Mouse (Mus musculus) heart, postnatal 10 days (tissue): ENCODE data around the gene Slc29a1. TPM values are rescaled to one million over a fixed set of nuclear protein-coding genes. Genes with fewer than 3 reads are reported as not detected.

Source experiments
- DNase-seq, 2 experiments: peaks; one replicate each; pipeline ENCODE4 v3.0.0; 2021
- intact Hi-C: fragments of 180-260 bp; cut with DNase I; formaldehyde crosslinking; loops from one replicate; pipeline ENCODE4 v1.15.1; 2025
- total RNA-seq, 2 experiments: library from RNA; stranded (reverse); gene quantifications; 2 replicates each; pipeline ENCODE4 v1.2.3; 2021

The Slc29a1 gene
- total RNA-seq, 2 experiments from 2014 or later = 88.3 to 99.0 TPM

DNA sequence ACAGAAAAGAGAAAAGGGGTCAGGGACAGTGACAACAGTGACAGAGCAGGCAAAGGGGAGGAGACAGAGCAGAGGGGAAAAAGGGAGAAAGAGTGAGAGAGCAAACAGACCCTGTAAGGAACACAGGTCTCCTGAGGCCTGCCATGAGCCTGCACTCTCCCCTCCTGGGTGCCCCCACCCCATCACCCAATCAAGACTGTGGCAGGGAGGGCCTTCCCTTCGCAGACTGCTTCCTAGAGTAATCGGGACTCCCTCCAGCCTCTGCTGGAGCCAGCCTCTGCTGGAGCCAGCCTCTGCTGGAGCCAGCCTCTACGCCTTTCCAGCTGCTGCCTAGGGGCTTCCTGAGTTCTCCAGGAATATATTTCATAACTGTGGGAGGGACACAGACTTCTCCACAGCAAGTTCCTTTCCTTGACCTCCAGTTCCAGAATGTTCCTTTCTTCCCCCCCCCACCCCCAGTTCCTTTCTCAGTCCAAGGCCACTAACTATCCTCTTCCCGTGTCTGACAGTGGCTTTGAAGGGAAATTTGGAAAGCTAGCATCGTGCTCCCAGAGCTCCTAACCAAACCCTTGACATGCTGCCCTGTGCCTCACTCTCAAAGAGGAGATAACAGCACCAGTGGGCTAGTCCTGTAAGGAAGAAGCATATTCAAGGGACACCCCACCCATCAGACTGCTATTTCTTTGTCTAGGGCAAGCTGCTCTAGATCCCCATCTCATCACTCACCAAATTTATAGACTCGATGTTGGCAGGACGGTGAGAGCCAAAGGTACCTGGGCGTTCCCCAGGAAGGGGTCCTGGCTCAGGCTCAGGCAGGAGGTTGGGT is 6.6 kb downstream of the Slc29a1 start:
- intact Hi-C loops = no loop called here
- DNase-seq = peak; percentile 71 to 75

DNA sequence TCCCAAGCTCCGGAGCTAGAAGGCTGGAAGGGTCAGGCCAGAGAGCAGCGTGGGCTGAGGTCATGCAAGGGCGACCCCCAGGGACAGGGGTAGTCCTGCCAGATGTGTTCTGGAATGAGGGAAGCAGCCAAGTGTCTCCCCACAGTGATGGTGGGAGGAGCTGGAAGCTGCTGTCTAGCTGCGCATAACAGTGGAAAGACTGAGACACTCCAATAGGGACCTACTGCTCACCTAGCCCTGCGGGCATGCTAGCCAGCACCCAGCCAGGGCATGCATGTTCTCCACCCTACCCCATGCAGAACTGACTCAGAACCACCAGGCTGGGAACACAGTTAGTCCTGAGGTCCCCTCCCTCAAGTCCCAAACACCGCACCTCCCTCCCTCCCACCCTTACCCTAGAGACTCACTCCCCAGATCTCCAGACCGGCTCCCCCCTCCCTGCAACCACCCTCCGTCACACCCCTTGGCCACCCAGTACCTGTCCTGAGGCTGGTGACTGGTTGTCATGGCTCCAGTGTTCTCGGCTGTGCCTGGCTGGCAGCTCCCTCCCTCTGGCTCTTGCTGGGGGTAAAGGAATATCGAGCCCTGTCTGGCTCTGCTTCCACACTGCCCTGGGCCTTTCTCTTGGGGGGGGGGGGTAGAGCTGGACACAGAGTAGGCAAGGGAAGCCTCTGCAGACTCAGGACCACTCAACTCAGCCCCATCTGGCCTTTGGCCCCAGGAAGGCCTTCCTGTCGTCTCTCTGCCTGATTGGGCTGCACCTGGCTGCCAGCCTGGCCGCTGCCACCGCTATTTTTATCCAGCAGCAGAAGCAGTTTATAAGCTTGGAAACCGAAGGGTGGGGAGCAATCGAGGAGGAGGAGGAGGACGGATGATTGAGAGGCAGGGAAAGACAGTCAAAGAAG is 7.5 kb downstream of the Slc29a1 start:
- intact Hi-C loops = no loop called here
- DNase-seq = peak; percentile 84 to 86

- DNase-seq = no peak
- intact Hi-C loops = no loop called here
Measured at GRCm38 (mm10) chr17:45590410-45590809, 9.0 kb downstream of the Slc29a1 start.

GRCm38 (mm10) chr17:45589844-45590243 is 9.6 kb downstream of the Slc29a1 start:
- DNase-seq = no peak
- intact Hi-C loops = no loop called here

- intact Hi-C loops = no loop called here
- DNase-seq = no peak
Measured at GRCm38 (mm10) chr17:45589236-45589635, 10.2 kb downstream of the Slc29a1 start.

DNA sequence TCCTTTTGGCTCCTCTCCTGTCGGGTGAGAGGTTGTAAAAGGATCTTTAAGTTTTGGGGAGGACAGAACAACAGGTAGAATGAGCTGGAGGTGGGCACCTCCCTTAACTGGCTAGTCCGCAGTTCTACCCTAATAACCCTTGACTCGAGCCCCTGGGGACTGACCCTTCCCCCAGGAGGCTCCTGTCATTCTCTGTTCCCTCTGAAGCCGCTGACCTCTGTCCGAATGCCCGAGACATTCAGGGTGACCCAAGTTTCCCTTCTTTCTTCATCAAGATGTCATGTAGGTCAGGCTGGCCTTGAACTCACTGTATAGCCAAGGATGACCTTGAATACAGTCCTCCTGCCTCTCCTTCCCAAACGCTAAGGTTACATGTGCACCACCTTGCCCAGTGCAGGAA is 11.0 kb downstream of the Slc29a1 start:
- DNase-seq = no peak
- intact Hi-C loops = no loop called here

DNA sequence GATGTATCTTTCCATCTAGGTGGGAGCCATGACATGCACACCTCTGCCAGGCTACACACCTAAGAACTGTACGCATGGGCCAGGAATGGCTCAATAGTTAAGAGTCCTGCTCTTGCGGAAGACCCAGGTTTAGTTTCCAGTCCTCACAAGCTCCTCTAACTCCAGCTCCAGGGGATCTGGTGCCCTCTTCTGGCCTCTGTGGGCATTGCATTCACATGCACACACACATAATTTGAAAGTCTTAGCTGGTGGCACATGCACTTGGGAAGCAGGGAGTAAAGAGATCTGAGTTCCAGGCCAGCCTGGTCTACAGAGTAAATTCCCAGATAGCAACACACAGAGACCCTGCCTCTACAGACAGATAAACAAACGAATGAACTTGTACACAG is 13.0 kb downstream of the Slc29a1 start:
- no peak for DNase-seq
- intact Hi-C loops = no loop called here

GRCm38 (mm10) chr17:45585725-45586448 is 13.5 kb downstream of the Slc29a1 start:
- intact Hi-C loops = no loop called here

DNA sequence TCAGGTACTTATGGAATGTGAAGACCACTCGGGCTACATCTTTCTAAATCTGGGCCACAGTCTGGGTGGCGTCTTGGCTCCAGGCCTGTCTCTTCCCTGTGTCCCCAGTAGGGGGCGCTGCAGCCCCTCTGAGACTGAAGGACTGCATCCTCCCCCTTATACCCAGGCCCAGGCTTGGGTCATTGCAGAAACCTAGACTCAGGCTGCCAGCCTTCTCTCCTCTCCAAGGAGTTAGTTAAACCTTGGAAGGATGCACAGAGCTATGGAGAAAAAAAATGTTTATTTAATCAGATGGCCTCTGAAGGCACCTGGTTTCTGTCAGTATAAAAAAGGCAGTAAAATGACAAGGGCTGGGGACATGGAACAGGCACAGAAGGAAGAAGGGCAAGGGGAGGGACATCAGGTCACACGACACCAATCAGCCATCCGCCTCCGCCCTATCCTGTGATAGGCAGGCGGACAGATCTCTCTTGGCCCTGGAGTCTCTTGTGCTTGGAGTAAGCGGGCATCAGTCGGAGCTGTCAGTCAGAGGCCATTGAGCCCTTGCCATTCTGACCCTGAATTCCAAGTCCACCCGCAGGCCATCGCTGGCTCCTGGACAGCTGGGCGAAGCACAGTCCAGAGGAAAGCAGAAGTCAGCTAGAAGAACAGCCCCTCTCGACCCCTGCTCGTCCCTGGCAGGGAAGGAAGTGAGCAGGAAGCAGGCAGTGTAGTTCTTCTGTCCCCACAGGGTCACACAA is 14.3 kb downstream of the Slc29a1 start:
- DNase-seq = peak; percentile 90 to 94
- intact Hi-C loops = loop anchor here (1.0 kb wide), 1 partner anchor 44 kb away; no protein-coding TSS in a partner anchor

More at GRCm38 (mm10) chr17:45585725-45586448, 13.5 kb downstream of the Slc29a1 start:
- DNase-seq = no peak

DNA sequence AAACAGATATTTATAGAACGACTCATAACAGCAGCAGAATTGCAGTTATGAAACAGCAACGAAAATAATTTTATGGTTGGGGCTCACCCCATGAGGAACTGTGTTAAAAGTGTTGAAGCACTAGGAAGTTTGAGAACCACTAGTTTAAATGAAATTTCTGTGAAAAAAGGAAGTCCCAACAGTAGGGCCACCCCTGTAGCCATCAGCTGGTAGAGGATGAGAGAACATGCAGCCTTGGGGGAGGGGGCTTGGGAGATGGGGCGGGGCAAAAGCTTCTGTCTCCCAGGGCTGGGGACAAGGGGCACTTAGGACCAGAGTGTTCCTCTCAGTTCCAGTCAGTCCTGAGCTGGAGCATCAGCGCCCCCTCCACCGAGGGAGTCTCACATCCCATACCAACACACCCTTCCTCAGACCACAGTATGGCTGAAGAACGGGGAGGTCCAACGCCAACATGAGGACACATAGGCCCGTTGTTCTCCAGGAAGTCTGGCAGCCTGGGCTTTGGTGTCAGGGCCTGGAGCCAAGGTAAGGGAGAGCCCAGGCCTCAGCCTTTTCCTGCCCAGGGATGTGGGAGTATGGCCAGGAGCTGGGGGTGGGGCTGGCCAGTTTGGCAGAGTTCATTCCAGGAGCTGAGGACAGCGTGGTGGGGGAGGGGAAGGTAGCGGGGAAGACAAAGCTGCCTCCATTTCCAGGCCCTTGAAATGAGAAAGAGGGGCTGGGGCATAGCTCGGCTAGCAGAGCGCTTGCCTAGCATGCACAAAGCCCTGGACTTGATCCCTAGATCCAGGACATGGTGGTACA is 15.1 kb downstream of the Slc29a1 start:
- DNase-seq = peak; percentile 97
- intact Hi-C loops = loop anchor here (1.0 kb wide), 1 partner anchor 45 kb away; no protein-coding TSS in a partner anchor

- DNase-seq = no peak
- intact Hi-C loops = no loop called here
Measured at GRCm38 (mm10) chr17:45582715-45583355, 16.6 kb downstream of the Slc29a1 start.

DNA sequence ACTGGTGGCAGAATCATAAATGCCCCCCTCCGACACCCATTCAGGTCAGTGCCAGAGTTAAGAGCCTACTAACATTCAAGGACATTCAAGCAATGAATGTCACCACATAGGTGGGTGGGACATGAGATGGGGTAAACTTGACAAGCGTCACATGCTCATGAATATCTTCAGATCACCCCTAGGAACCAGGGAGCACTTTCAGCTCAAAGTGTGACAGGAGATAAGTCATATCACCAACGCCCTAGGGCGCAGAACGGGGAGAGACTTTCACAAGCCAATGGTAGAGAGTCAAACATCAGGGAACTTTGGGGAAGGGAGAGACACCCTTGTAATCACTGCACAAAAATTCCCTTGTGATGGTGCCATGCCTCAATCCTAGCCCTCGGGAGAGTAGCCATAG is 17.2 kb downstream of the Slc29a1 start:
- DNase-seq = no peak
- intact Hi-C loops = no loop called here

- DNase-seq = peak; percentile 87 to 91
- intact Hi-C loops = loop anchor here (1.0 to 2.0 kb wide), 3 partner anchors 15 to 61 kb away; no protein-coding TSS in a partner anchor
Measured at GRCm38 (mm10) chr17:45581567-45581983, 17.8 kb downstream of the Slc29a1 start.

- intact Hi-C loops = loop anchor here (1.0 to 2.0 kb wide), 3 partner anchors 16 to 62 kb away; no protein-coding TSS in a partner anchor
- peak; percentile 63 to 71 for DNase-seq
Measured at GRCm38 (mm10) chr17:45580958-45581477, 18.4 kb downstream of the Slc29a1 start.

DNA sequence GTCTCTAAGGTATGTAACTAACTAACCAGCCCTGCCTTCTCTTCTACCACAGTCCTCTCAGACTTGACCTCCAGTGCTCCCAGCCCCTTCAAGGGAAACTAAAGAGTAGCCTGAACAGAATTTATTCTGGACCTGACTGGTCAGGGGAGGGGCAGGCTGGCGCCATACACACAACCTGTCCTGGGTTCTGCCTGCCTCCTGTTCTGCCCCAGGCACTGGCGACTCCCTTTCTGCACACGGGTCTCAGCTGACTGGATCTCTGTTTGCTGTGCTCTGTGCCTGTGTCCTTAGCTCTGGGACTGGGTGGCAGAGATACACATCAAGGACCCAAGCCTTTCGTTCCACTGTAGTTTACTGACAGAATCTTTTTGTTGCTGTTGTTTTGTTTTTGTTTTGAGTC is 19.9 kb downstream of the Slc29a1 start:
- no peak for DNase-seq
- intact Hi-C loops = no loop called here

DNA sequence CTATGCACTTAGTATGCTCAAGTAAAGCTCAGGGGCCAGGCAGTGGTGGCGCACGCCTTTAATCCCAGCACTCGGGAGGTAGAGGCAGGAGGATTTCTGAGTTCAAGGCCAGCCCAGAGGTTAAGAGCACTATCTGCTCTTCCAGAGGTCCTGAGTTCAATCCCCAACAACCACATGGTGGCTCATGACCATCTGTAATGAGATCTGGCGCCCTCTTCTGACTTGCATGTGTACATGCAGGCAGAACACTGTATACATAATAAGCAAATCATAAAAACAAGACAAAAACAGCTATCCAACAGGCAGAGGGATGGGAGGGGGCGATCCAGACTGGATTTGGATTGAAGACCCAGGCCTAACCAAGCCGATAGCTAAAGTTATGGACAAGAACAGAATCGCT is 20.6 kb downstream of the Slc29a1 start:
- intact Hi-C loops = no loop called here
- no peak for DNase-seq

DNA sequence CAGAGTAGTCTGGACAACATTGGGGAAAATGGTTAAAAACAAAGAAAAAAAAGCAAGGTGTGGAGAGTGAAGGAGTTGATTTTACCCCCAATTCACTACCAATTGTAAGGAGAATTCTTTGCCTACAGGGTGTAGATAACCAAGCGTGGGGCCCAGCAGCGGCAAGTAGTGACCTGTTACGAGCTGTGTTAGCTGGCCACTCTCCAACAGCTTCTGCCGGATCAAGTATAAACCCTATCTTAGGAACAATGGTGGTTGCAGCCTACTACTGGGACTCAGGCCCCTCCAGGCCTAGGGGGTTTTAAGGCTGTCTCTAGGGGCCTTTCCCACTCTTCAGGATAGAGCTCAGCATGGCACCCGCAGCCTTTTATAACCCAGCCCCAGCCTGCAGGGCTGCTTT is 21.2 kb downstream of the Slc29a1 start:
- DNase-seq = no peak

DNA sequence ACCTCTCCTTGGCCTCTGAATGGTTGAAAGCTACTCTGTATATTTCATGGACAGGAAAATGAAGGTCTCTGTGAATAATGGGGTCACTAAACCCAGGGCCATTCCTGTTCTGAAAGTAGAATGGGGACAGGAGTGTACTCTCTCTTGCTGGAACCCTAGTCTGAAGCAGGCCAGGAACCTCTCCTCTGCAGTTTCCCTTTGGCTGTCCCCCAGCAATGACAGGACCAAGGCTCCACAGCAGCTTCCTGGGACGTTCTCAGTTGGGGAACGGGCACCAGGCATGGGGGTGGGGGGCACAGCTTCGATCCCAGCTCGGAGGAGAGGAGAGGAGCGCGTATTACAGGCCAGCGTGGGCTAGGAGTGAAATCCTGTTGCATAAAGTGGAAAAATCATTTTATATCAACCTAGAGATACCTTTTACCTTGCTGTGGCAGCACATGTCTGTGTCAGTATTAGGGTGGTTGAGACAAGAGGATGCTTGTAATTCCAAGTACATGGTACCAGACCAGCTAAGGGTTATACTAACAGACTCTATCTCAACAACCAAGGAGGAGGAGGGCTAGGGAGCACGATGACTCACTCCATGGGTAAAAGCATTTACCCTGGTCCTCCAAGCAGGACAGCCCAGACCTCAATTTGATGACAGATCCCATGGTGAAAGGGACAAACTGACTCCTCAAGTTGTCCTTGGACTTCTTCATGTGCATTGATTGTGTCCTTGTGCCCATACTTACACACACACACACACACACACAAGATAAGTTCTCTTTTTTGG is 24.1 kb downstream of the Slc29a1 start:
- DNase-seq = no peak
- intact Hi-C loops = no loop called here

More for the DNA sequence above, 21.2 kb downstream of the Slc29a1 start:
- intact Hi-C loops = no loop called here
